Mouse (Mus musculus): ENCODE results near the gene Gm48551.

The Gm48551 gene

DNA sequence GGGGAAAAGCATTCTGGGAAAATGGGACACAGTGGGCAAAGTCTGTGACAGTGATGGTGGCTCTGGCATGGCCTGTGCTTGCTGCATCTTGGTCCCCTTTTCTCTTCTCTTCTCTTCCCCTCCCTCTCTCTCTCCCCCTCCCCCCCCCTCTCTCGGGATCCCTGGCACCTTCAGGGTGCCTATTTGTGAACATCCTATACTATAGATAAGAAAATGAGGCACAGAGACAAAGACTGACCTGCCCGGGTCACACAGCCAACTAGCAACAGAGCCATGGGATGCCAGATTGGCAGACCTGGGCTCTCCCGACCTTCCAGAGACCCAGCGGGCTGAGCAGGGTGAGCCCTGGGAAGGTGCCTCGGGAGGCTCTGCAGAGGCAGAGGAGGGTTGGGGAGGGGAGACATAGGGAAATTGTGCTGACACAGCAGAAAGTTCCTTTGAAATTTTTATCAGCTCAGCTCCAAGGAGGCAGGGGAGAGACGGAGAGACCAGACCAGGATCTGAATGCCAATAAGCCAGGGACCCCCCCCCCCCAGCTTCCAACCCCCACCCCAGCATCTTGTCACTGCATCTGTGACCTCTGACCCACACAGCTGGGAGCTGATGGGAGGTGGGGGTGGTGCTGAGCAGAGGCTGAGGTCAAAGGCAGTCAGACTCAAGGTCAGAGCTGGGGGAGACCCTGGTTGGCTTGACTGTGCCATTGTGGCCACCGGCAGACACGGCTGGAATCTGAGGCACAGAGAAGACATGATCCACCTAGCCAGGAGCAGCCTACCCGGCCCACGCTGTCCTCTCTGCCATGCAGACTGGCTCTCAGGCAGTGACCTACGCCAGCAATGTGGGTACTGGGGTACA lies 34.2 kb downstream of the Gm48551 start:
- DNase-seq, result peak in 1 of 2 experiments; percentile 19

DNA sequence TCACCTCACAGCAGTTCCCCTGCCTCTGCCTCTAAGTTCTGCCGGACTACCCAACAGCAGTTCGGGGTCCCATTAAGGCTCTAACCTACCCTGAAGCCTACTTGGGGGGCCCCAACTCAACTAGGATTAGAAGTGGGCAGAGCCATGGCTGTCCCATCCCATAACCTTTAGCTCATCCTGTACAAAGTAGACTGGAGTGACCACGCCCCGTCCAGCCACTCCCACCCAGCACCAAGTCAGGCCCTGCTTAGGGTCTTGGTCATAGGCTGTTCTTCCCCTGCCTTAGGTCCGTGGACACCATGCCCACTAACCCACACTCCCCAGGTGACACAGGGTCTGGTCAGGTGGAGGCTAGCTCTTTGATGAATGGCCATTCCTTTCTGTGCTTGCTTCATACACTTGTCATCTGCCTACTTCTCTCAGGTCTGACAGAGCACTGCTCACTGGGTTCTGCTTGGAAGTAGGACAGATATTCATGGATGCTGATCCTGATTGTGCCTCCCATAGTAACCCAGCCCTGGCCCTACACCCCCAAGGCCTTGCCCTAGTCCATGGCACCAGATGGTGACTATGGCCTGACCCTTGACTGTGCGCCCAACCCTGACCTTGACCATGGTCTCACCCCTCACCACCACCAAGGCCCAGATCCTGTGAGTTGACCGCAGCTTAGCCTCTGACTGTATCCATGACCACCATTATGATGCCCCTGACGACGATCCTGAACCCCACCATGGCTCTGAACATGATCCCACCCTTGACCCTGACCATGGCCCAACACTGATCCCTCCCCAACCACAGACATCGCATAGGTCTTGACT lies 35.1 kb downstream of the Gm48551 start:
- peak; percentile 5 to 18 for DNase-seq

DNA sequence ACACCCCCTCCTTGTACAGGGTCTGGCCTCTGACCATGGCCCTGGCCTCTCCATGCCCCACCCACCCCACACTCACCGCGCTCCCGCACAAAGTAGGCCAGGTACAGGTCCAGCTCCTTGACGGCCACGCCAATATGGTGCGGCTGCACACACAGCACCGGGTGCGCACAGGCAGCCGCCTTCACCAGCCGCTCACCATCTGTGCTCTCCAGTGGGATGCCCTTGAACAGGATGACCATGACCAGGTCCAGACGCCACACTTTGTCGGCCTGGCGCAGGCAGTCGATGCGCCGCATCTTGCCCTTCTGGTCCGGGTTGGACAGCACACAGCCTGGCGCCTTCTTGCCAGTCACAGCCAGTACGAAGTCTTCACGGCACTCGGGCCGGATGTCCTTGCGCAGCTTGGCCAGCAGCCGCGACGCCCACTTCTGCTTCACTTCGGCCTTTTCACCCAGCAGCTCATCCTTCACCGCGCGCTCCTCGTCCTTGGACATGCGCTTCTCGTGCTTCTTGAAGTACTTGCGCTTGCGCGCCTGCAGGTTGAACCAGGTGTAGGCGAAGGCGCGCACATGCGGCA lies 36.0 kb downstream of the Gm48551 start:
- peak; percentile 24 to 61 for DNase-seq

- no peak for DNase-seq
Observed at GRCm38 (mm10) chr10:81421041-81421796, 37.0 kb downstream of the Gm48551 start.

DNA sequence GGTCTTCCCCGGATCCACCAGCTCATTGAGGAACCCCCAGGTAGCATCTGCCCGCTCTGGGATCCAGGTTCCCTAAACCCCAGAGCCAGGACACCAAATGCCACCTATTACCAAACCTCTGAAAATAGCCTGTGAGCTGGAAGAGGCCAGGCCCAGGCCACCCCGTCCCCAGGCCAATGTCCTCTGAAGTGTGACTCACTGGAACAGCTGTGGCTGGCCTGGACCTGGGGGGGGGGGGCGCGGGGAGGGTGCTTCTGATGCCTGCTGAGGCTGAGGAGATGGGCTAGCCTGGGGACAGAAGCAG lies 37.5 kb downstream of the Gm48551 start:
- DNase-seq, result peak in 1 of 2 experiments; percentile 25

DNA sequence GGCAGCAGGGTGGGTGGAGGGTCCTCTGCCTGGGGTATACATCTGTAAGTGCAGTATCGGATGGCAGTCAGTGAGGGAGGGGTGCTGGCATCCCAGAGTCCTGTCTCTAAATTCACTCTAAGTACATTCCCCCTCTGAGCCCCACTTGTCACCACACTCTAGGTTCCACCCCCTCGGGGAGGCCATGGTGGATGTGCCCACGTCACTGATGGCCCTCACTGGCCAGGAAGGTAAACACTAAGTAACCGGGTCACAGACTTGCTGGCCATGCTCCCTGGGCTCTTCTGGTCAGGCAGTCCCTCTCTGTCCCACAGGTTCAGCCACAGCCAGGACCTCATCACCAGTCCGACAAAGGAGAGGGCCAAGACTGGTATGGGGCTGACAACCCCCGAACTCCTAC lies 37.9 kb downstream of the Gm48551 start:
- peak; percentile 21 to 50 for DNase-seq

DNA sequence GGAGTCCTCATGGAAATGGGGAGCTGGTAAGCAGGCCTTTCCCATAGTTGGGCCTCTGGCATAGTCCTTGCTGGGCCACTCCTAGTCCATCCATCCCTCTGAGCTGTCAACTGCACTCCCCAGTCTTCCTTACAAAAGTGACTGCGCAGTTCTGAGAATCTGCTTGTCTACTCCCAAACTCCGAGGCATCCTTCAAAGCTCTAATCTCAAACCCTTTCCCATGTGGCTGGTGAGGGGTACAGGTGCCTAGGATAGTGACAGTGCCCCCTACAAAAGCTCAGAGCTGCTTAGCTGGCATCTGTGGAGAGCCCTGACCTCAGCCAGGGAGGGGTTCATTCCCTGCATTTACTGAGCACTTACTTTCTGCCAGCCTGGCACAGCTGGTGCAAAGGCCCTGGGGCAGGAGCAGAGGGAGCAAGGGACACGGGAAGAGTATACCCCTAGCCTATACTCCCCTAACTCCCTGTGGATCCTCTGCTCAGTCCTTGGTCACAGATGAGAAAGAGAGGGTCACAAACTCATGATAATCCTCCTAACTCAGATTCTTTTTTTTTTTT lies 38.5 kb downstream of the Gm48551 start:
- DNase-seq, result no peak

DNA sequence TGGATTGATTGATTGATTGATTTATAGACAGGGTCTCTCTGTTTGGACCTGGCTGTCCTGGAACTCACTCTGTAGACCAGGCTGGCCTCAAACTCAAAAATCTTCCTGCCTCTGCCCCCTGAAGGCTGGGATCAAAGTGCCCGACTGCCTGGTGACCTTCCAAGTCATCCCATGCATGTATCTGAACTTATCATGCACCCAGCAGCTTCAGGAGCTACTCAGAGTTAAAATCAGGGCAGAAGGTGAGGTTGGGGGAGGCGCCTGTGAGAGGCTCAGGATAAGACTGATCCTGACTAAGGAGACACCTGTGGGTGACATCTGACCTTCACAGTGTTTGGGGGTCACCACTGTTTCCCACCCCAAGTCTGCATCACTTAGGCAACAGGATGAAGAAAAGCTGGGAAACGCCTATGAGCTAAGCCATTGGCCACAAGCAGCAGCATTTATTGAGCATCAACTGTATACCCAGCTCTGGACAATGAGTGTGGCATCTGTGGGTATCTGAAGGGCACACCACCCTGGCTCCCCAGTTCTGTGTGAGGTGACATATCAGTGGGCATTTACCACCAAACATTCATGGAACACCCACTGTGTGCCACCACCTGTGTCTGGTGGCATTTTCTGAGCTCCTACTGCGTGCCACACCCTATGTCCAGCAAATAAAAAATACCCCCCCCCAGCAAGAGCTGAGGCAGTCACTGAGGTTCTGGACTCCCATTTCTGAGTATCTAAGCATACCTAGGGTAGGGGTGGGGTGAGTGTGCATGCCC lies 39.4 kb downstream of the Gm48551 start:
- peak in 1 of 2 experiments; percentile 3 for DNase-seq

- peak; percentile 52 to 76 for DNase-seq
Observed at GRCm38 (mm10) chr10:81424246-81425051, 40.2 kb downstream of the Gm48551 start.

- peak; percentile 36 to 54 for DNase-seq
Observed at GRCm38 (mm10) chr10:81425236-81425850, 41.1 kb downstream of the Gm48551 start.

- peak; percentile 14 to 41 for DNase-seq
Observed at GRCm38 (mm10) chr10:81426081-81426671, 41.9 kb downstream of the Gm48551 start.

DNA sequence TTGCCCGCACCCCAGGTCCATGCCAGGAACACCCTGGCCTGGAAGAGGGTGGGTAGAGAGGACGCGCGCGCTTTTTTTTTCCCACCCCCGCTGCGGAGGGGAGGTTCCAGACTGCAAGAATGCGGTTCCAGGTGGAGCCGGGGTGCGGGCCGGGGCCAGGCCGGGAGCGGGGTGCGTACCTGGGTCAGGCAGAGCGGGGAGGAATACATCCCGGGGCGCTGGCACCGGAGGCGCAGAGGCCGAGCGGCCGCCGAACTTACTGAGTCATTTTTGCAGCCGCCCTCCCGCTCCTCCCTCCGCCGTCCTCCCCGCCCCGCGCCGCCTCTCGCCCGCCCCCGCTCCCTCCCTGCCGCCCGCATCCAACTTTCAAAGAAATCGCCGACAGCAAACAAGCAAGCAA lies 42.6 kb downstream of the Gm48551 start:
- peak; percentile 70 to 75 for DNase-seq

DNA sequence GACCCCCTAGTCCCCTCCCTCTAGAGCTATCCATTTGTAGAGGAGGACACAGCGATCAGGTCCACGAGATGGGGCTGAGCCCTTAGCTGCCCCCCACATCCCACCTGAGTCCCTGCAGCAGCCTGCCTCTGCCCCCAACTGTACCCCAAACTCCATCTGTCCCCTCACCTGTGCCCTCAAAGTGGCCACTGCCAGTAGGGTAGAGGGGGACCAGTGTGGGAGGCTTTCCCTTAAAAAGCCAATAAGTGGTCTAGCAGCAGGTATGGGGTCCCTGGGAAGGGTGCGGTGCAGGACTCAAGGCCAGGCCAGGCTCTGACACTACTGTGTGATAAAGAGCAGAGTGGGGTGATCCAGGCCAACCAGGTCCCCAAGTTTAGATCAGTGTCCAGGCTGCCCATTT lies 43.1 kb downstream of the Gm48551 start:
- no peak for DNase-seq

DNA sequence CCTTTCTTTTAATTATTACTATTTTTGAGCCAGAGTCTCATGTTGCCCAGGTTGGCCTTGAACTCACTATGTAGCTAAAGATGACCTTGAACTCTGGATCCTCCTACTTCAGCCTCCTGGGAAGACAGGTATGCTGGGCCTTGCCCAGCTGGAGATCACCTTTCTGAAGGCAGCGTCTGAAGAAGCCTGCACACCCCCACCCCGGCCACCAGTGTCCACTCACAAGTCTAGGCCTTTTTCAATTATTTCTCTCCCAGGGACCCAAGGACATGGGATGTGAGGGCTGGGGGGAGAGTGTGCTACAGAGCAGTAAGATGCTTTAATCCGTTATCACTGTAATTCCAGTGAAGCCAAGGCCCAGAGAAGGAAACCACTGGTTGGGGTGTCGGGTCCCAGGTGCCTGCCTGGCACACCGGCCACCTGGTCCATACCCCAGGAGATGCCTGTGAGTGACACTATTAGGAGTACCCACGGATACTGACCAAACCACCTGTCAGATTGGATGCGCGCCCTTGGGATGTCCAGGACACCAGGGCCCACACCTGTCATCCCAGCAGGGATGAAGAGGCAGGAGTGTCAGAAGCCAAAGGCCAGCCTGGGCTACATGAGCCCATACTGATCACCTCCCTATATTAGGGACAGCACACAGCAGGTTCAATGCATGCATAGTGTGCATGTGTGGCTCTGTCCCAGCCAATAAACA lies 43.7 kb downstream of the Gm48551 start:
- peak; percentile 4 to 26 for DNase-seq

GRCm38 (mm10) chr10:81428507-81428870 lies 44.2 kb downstream of the Gm48551 start:
- peak; percentile 4 to 22 for DNase-seq

DNA sequence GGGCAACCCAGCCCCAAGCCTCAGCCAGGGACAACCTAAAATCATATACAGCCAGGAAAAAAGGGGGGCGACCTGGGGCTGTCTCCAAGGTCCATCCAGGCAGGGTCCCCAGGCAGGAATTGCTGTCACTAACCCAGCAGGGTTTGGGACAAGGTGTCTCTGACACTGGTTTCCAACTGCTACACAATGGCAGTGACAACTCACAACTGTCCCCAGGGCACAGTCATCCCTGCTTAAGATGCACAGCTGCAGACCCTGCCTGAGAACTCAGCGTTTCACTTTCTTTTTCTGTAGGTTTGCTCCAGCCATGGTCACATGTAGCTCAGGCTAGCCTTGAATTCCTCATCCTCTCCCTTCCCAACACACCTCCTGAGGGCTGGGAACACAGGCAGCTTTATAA lies 44.8 kb downstream of the Gm48551 start:
- peak; percentile 4 to 21 for DNase-seq

GRCm38 (mm10) chr10:81429605-81430061 lies 45.4 kb downstream of the Gm48551 start:
- peak; percentile 91 to 93 for DNase-seq

GRCm38 (mm10) chr10:81430141-81430830 lies 46.0 kb downstream of the Gm48551 start:
- DNase-seq, result peak; percentile 84 to 91
